Mouse (Mus musculus) Muller cell, postnatal 12 days (primary cell): ENCODE results near the gene Rab4b.

ENCODE experiments used
- DNase-seq: peaks from one replicate; pipeline ENCODE4 v3.0.0-alpha.2; 2015; ENCODE audit errors: inconsistent ontology term

Rab4b gene

GRCm38 (mm10) chr7:27178324-27179216, at the start of gene Rab4b:
Gene Rab4b, minus strand, starts transcription at chr7:27178896.
- DNase-seq = peak; percentile 99

DNA sequence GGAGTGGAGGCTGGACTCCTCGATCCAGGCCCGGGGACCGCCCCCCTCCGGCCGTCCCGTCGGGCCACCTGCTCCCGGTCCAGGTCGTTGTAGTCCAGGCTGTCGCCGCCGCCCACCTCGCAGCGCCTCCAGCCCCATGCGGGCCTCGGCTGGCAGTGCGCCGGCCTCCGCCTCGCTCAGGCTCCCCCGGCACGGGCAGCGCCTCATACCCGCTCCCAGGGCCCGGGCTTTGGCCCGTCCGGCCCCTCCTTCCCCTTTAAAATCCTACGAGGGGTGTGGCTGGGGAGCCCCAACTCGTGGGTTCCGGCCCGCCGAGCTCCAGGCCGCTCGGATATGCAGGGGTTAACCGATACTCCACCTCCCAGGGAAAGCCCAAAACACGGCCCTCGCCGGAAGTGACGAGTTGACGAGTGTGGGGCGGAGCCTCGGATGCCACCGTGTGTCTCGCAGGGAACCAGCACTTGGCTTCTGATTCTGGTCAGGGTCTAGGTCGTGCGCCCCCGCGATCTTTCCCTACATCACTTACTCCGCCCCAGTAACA, 49.7 kb upstream of the Rab4b start, which contains the start of gene Itpkc:
Gene Itpkc, minus strand, starts transcription at position 381 of the 541 bp plus-strand sequence.
- peak; percentile 97 for DNase-seq

GRCm38 (mm10) chr7:27227676-27228075, 49.0 kb upstream of the Rab4b start:
- DNase-seq = no peak

DNA sequence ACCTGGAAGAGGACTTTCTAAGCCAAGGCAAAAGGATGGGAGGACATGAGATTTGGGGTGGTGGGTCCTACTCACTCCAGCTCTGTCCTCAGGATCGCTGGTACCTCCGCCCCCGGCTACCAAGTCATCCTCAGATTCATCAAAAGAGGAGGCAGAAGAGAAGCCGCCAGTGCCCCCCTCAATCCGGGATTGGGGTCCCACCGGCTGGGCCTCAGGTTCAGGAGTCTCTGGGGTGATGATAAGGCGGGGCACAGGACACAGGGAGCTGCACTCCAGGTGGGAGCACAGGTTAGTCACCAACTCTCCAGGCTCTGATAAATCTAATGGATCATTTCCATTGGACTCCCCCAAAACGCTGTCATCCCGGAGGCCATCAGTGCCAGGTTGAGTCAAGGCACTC, 48.6 kb upstream of the Rab4b start:
- DNase-seq = no peak

GRCm38 (mm10) chr7:27224877-27225575, 46.3 kb upstream of the Rab4b start:
- DNase-seq = peak; percentile 54

GRCm38 (mm10) chr7:27222538-27222937, 43.8 kb upstream of the Rab4b start:
- no peak for DNase-seq

GRCm38 (mm10) chr7:27221939-27222338, 43.2 kb upstream of the Rab4b start:
- DNase-seq = no peak

DNA sequence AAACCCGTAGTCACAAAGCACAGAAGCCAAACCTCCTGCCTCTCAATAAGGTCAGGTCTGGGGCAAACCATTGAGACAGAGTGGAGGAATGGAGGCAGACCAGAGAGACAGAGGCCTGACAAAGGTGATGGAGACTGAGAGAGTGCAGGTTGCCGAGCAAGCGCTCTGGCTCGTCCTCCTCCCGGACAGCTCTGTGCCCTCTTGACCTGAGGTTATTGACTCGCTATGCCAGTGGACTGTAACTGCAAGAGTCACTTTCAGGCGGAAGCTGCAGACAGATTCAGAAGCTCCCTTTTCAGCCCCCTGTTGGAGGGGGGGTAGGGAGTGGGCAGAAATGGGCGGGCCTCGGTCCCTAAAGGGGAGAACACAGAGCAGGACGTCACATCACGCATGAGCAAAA, 41.2 kb upstream of the Rab4b start:
- no peak for DNase-seq

- DNase-seq = no peak
Measured at GRCm38 (mm10) chr7:27218586-27218985, 39.9 kb upstream of the Rab4b start.

GRCm38 (mm10) chr7:27212626-27213025, 33.9 kb upstream of the Rab4b start:
- no peak for DNase-seq

DNA sequence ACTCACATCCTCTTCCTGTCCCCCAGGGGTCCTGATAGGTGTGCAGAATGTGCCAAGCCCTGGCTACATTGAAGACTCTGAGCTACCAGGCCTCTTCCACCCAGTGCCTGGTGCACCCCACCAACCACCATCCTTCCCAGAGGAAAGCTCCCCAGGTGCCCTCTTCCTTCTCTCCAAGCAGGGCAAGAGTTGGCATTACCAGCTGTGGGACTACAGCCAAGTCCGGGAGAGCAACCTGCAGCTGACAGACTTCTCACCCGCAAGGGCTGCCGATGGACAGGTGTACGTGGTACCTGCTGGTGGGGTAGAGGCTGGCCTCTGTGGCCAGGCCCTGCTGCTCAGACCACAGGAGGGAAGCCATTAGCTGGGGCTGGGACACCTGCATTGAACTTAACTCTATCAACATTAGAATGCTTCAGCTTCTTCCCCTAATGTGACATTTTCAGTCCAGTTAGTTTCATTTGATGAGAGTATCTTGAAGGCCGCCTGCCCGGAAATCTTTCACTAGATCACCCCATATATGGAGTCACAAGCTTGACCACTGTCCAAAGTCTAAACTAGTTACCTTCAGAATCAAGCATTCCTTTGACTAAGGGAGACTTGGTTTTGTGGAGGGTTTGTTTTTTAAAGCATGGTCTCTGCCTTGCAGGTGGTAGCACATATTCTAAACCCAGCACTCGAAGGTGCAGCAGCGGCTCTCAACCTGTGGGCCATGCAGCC, 25.2 kb upstream of the Rab4b start:
- DNase-seq = no peak

DNA sequence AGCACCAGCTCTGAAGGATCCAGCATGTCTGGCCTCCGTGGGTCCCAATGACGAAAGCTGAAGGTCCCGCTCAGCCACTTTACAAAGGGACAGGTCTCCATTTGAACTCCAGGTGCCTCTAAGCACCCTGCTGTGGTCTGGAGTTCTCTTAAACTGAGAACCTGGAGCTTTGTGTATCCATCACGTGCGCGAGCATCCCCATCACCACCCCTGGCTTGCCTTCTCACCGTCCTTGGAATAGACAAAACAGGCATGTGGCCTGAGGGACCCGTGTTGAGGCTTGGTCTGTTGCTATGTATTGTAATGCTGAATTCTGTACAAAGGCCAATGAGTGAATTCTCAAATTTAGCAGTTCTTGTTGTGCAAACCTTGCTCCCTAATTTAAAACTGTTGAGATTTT, 20.1 kb upstream of the Rab4b start:
- DNase-seq = no peak

DNA sequence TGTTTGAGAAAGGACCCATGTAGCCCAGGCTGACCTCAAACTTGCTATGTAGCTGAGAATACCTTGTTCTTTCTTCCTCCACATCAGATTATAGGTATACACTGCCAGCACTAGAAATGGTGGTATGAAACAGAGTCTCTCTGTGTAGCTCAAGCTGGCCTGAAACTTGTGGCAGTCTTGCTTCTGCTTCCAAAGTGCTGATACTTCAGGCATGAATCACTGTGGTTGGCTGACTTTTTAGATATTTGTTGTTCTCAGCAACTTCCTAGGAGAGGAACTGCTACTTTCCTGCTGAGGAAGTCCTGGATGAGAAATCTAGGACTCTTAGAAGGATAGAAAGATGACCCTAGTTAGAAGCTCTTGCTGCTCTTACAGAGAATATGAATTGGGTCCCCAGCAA, 19.7 kb upstream of the Rab4b start:
- DNase-seq = peak; percentile 39

- no peak for DNase-seq
Measured at GRCm38 (mm10) chr7:27197634-27198033, 18.9 kb upstream of the Rab4b start.

DNA sequence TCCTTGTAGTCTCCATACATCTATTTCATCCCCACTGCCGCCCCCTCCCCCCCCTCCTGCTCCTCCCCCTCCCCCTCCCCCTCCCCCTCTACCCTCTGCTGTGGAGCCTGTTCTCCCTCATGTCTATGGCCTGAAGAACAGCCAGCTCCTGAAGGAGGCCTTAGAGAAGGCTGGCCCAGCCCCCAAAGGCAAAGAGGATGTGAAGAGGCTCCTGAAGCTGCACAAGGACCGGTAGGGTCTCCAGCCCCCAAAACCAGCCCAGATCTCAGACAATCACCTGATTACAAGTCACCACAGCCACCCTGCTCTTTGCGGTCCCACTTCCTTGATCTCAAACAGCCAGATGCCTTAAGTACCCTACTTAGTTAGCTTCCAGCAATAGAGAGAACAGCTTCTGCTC, 18.4 kb upstream of the Rab4b start:
- no peak for DNase-seq

GRCm38 (mm10) chr7:27195681-27196611, 17.2 kb upstream of the Rab4b start, which contains the start of the genes BC024978 and Snrpa:
Gene BC024978, plus strand, starts transcription at chr7:27195781.
Gene Snrpa, minus strand, starts transcription at chr7:27196271.
- peak; percentile 100 for DNase-seq

- DNase-seq = no peak
Measured at GRCm38 (mm10) chr7:27193731-27194130, 15.0 kb upstream of the Rab4b start.

DNA sequence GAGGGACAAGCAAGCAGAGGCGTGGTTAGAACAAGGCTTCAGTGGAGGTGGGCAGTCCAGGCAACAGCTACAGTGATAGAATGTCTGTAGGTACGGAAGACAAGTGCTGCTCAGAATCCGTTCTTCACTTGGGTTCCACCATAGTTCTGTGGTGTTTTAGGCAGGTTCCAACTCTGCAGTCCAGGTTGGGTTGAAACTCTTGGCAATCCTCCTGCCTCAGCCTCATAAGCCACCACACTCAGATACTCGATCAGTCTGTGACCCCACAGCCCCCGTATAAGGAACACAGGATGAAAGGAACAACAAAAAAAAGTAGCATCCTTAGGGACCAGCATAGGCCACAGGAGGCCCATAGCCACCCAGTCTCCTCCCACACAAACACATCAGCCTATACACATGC, 13.7 kb upstream of the Rab4b start:
- no peak for DNase-seq

GRCm38 (mm10) chr7:27189271-27189931, 10.7 kb upstream of the Rab4b start:
- DNase-seq = no peak

DNA sequence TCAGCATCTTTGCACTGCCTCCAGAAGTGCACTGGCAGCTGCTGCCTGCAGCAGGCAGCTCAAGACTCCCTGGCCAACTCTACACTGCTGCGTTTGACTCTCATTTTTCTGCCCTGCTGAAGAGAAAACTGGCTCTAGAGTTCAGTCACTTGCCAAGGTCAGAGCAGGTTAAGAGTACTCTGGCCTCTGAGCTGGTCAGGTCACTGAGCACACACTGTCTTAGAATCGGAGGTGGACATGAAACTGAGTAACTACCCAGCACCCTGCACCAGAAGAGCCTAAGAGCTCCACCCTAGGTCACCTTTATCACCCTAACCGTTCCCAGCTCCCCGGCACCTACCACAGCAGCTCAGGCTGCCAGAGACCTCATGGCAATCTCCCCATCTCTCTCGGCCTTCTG, 7.3 kb upstream of the Rab4b start:
- no peak for DNase-seq
